Mouse (Mus musculus) neural tube, embryonic 10.5 days (tissue): ENCODE results near the gene Gm17334.

Source experiments
- DNase-seq: peaks from one replicate; pipeline ENCODE4 v3.0.0-alpha.2; 2017; ENCODE audit warnings: low spot score; ENCODE audit errors: extremely low spot score

Gene Gm17334

GRCm38 (mm10) chr11:53773087-53773486, at the start of gene Gm17334:
TSS of gene Gm17334 (minus strand) at chr11:53773187.
- DNase-seq, result no peak

- DNase-seq, result no peak
Observed at GRCm38 (mm10) chr11:53821945-53822338, 49.0 kb upstream of the Gm17334 start.

- no peak for DNase-seq
Observed at GRCm38 (mm10) chr11:53821230-53821944, 48.4 kb upstream of the Gm17334 start.

- DNase-seq, result no peak
Observed at GRCm38 (mm10) chr11:53820516-53821170, 47.7 kb upstream of the Gm17334 start.

GRCm38 (mm10) chr11:53819511-53819910, 46.5 kb upstream of the Gm17334 start:
- DNase-seq, result no peak

GRCm38 (mm10) chr11:53818794-53819193, 45.8 kb upstream of the Gm17334 start:
- DNase-seq, result no peak

- no peak for DNase-seq
Observed at GRCm38 (mm10) chr11:53816841-53817375, 43.9 kb upstream of the Gm17334 start.

GRCm38 (mm10) chr11:53814810-53815209, 41.8 kb upstream of the Gm17334 start:
- DNase-seq, result no peak

GRCm38 (mm10) chr11:53813001-53813868, 40.2 kb upstream of the Gm17334 start:
- DNase-seq, result no peak

- DNase-seq, result no peak
Observed at GRCm38 (mm10) chr11:53811312-53811711, 38.3 kb upstream of the Gm17334 start.

- no peak for DNase-seq
Observed at GRCm38 (mm10) chr11:53810749-53811148, 37.8 kb upstream of the Gm17334 start.

- no peak for DNase-seq
Observed at GRCm38 (mm10) chr11:53810156-53810555, 37.2 kb upstream of the Gm17334 start.

GRCm38 (mm10) chr11:53809354-53809753, 36.4 kb upstream of the Gm17334 start:
- no peak for DNase-seq

- no peak for DNase-seq
Observed at GRCm38 (mm10) chr11:53805786-53806185, 32.8 kb upstream of the Gm17334 start.

GRCm38 (mm10) chr11:53804569-53805344, 31.8 kb upstream of the Gm17334 start:
- no peak for DNase-seq

GRCm38 (mm10) chr11:53803494-53803893, 30.5 kb upstream of the Gm17334 start:
- DNase-seq, result no peak

- DNase-seq, result no peak
Observed at GRCm38 (mm10) chr11:53803093-53803492, 30.1 kb upstream of the Gm17334 start.

GRCm38 (mm10) chr11:53800975-53801374, 28.0 kb upstream of the Gm17334 start:
- no peak for DNase-seq

GRCm38 (mm10) chr11:53800036-53800435, 27.0 kb upstream of the Gm17334 start:
- DNase-seq, result no peak

GRCm38 (mm10) chr11:53798041-53798711, 25.2 kb upstream of the Gm17334 start:
- no peak for DNase-seq
